Mouse (Mus musculus) thymus, postnatal 4 days (tissue): ENCODE measurements at regions not wholly inside any gene's neighbourhood (a gene's known extent, or its start where the extent isn't known, plus 50 kb on each side); places are given as distances from the start of the nearest gene placed in this dataset.

Experiments
- DNase-seq: peaks from one replicate; pipeline ENCODE4 v3.0.0; 2021

GRCm38 (mm10) chr7:50993707-50994106, 394.7 kb downstream of the 4933405O20Rik start:
- no peak for DNase-seq

DNA sequence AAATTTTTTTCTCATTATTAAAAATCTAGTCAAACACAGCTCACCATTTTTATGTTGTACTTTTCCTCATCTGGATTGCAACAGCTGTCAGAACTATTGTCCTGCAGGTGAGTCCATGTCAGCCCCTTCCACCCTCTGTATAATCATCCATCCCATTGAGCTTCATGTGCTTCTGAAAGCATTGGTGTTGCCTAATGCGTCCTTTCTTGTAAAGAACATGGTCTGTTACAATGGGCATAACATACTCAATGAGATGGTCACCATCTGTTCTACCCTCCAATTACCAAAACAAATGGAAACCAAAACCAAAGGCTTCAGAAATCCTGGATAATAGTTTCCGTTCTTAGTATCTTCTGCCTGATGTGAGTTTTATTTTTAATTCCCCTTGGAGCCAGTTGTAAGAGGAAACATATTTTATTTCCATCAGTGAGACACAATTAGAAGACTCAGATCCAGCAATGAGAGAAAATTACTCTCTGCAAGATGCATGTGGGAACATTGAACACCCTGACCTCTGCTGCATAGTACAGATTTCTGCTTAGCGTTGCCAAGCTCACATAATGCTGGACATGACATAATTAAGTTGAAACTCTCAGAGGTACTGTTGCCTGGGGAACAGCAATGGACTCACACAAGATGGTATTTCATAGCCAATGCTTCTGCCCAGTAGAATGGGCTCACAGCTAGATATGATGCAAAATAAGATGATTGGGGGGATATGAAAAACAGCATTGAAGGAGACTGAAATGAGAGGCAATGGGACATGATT, 443.1 kb downstream of the 4933405O20Rik start:
- DNase-seq: no peak

DNA sequence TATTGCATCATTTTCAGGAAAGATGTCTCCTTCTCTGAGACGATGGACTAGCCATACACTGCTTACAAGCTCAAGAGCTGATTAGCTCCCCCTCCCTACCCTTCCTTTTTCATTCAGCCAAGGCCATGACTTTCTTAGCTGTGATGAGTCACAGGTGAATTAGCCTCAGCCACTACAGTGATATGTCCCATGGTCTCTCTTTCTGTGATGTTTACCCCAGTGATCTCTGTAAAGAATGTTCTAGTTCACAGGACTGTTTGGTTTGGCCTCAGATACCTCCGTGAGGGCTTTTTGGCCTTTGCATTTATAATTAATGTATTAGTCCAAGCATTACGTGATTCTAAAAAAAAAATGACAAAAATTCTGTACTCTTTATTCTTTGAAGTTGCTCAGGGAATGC, 452.5 kb downstream of the 4933405O20Rik start:
- DNase-seq: no peak

- DNase-seq: no peak
These were observed 442.5 kb upstream of the Ano5 start for GRCm38 (mm10) chr7:51068376-51068775.

GRCm38 (mm10) chr7:51093774-51094173, 417.1 kb upstream of the Ano5 start:
- no peak for DNase-seq

- no peak for DNase-seq
These were observed 409.7 kb upstream of the Ano5 start for GRCm38 (mm10) chr7:51101166-51101565.

- no peak for DNase-seq
These were observed 370.0 kb upstream of the Ano5 start for GRCm38 (mm10) chr7:51140796-51141195.

- DNase-seq: no peak
These were observed 335.6 kb upstream of the Ano5 start for GRCm38 (mm10) chr7:51175211-51175610.

DNA sequence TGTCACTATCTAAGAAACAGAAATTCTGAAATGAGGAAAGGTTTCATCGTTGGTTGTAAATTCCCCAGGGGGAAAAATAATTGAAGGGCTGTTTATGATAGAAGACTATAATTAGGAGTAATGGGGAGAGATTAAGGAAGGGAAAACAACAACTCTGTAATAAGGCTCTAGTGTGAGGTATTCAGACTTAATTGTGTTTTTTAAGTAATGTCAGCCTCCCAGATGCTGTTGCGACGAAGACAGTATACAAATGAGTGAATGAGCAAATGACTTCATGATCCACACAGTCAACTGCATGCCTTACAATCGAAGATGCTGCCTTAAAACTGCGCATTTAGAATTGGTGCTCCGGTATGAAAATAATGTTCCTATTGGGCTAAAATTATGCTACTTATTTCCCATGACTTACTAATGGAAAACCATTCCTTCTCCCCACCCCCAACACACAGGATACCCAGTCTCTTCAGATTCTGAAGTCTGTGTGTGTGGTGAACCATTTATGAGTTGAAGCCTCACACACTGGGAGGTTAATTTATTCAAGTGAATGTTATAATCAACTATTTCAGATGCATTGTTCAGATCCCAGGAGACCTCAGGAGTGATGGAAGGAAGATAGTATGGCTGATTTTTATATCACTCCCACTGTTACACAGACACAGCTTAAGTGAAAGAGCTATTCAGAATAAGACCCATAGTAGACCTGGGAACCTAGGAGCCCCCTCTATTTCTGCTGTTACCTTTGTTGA, 295.2 kb upstream of the Ano5 start:
- DNase-seq: no peak

GRCm38 (mm10) chr7:51216233-51216605, 294.6 kb upstream of the Ano5 start:
- no peak for DNase-seq

DNA sequence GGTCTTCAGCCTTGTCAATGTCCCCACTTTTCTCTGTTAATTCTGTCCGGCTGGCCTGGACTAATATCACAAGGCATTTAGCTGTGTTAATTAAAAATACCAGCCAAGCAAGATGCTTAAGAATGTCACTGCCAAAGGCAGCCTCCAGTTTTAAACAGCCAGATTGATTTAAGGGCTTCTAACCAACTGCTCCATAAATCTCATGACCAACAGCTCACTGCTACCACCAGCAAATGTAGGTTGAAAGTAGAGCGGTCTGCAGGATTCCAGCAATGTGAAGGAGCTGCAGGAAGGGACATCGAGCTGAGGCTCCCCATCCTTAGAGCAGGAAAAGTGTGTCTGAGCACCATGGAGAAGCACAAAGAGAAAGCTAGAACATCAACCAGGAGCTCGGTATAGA, 289.5 kb upstream of the Ano5 start:
- DNase-seq: no peak

- no peak for DNase-seq
These were observed 289.0 kb upstream of the Ano5 start for GRCm38 (mm10) chr7:51221806-51222205.

DNA sequence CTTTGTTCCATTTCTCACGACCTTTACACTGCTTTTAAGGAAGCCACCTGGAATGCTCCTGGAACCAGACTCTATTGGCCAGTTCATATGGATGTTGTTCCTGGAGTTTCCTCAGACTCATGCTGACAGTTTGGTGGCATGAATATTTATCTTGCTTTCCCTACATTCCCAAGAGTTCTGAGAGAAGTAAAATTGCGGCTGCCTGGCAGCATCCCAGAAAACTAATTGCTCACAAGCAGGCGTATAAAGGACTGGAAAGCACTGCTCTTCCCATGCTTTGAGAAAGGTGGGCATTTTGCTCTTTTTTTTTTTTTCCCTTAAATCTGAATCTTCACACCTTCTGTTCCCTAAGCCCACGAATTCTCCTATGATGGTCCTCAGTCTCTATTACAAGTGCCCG, 283.7 kb upstream of the Ano5 start:
- no peak for DNase-seq

DNA sequence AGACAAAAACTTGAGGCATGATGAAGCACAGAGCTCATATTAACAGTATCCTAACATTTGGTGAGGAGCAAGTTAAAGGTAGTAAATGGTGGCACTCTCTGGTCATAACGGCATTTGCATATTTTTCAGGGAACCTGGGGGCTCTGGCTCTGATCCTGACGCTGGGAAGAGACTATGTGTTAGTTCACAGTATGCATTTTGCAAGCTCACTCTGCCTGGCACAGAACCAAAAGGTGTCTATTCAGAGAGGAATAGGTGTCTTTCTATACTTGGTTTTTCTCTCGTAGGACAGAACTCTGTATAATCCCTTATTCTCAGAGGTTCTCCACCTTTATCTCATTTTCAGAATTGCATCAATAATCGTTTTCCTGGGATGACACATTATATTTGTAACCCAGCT, 276.2 kb upstream of the Ano5 start:
- no peak for DNase-seq

DNA sequence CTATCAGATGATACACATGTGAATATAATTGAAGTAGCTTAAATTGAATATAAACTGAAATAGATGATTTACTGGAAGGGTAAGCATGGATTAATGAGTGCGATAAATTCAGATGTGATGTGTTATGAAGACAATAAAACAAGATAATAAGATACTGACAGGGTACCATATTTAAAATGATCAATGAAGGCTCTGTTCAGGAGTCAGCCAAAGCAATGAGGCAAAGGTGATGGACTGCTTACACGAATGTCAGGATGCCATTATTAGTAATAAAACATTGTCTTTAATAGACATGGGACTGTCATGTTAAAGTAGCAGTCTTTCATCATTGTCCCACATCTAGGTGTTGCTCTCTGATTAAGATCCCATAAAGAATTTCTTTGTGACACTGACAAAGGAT, 263.1 kb upstream of the Ano5 start:
- DNase-seq: no peak

GRCm38 (mm10) chr7:51254461-51254860, 256.4 kb upstream of the Ano5 start:
- no peak for DNase-seq

GRCm38 (mm10) chr7:51259160-51259831, 251.5 kb upstream of the Ano5 start:
- DNase-seq: no peak

DNA sequence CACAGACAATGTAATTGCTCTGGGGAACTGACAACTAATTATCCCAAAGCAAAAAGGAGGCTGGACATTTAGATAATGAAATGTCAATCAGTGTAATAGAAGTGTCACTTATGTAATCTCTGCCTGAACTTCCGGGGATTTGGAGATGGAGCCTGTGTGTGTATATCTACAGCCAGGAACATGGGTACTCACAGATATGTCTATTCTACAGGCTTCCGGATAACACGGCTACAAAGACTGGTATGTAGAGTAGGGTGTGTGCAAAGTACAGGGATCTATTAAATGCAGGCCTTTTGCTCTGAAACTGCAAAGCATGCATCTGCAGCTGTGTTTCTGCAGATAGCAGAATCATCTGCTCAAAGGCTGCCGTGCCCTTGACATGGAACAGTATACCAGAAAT, 246.7 kb upstream of the Ano5 start:
- no peak for DNase-seq

- no peak for DNase-seq
These were observed 244.9 kb upstream of the Ano5 start for GRCm38 (mm10) chr7:51265896-51266295.

- no peak for DNase-seq
These were observed 243.9 kb upstream of the Ano5 start for GRCm38 (mm10) chr7:51266879-51267278.

GRCm38 (mm10) chr7:51268743-51269142, 242.1 kb upstream of the Ano5 start:
- no peak for DNase-seq

- DNase-seq: peak; percentile 4
These were observed 240.2 kb upstream of the Ano5 start for GRCm38 (mm10) chr7:51270531-51271090.

- no peak for DNase-seq
These were observed 229.4 kb upstream of the Ano5 start for GRCm38 (mm10) chr7:51281470-51281869.

- DNase-seq: no peak
These were observed 210.6 kb upstream of the Ano5 start for GRCm38 (mm10) chr7:51300238-51300637.
